Mouse (Mus musculus): ENCODE results near the gene Trpm1. TPM values are rescaled to one million over a fixed set of nuclear protein-coding genes. Genes with fewer than 3 reads are reported as not detected.

The Trpm1 gene
- total RNA-seq, 2 experiments from 2014 or later, result 0.44 to 1.4 TPM

- DNase-seq (ENCODE audit: low spot score in 2 of 2), result no peak
Observed at GRCm38 (mm10) chr7:64163086-64163485, 9.5 kb downstream of the Trpm1 start.

- no peak for DNase-seq (ENCODE audit: low spot score in 2 of 2)
Observed at GRCm38 (mm10) chr7:64163890-64164289, 10.3 kb downstream of the Trpm1 start.

- peak in 1 of 2 experiments; percentile 41 for DNase-seq (ENCODE audit: low spot score in 2 of 2)
Observed at GRCm38 (mm10) chr7:64164997-64165396, 11.4 kb downstream of the Trpm1 start.

- no peak for DNase-seq (ENCODE audit: low spot score in 2 of 2)
Observed at GRCm38 (mm10) chr7:64166025-64166424, 12.4 kb downstream of the Trpm1 start.

GRCm38 (mm10) chr7:64166724-64167123, 13.1 kb downstream of the Trpm1 start:
- no peak for DNase-seq (ENCODE audit: low spot score in 2 of 2)

GRCm38 (mm10) chr7:64179310-64179709, 25.7 kb downstream of the Trpm1 start:
- DNase-seq (ENCODE audit: low spot score in 2 of 2), result no peak

- no peak for DNase-seq (ENCODE audit: low spot score in 2 of 2)
Observed at GRCm38 (mm10) chr7:64185203-64185931, 31.7 kb downstream of the Trpm1 start.

GRCm38 (mm10) chr7:64185932-64186312, 32.3 kb downstream of the Trpm1 start:
- DNase-seq (ENCODE audit: low spot score in 2 of 2), result no peak

GRCm38 (mm10) chr7:64192261-64192943, 38.8 kb downstream of the Trpm1 start:
- DNase-seq (ENCODE audit: low spot score in 2 of 2), result peak; percentile 22 to 35

- no peak for DNase-seq (ENCODE audit: low spot score in 2 of 2)
Observed at GRCm38 (mm10) chr7:64193476-64193875, 39.8 kb downstream of the Trpm1 start.

GRCm38 (mm10) chr7:64196114-64196513, 42.5 kb downstream of the Trpm1 start:
- no peak for DNase-seq (ENCODE audit: low spot score in 2 of 2)

- DNase-seq (ENCODE audit: low spot score in 2 of 2), result no peak
Observed at GRCm38 (mm10) chr7:64208700-64209099, 55.1 kb downstream of the Trpm1 start.

GRCm38 (mm10) chr7:64212870-64213269, 59.2 kb downstream of the Trpm1 start:
- DNase-seq (ENCODE audit: low spot score in 2 of 2), result no peak

GRCm38 (mm10) chr7:64214066-64214465, 60.4 kb downstream of the Trpm1 start:
- no peak for DNase-seq (ENCODE audit: low spot score in 2 of 2)

- DNase-seq (ENCODE audit: low spot score in 2 of 2), result no peak
Observed at GRCm38 (mm10) chr7:64215613-64216012, 62.0 kb downstream of the Trpm1 start.

GRCm38 (mm10) chr7:64217428-64217827, 63.8 kb downstream of the Trpm1 start:
- no peak for DNase-seq (ENCODE audit: low spot score in 2 of 2)

- no peak for DNase-seq (ENCODE audit: low spot score in 2 of 2)
Observed at GRCm38 (mm10) chr7:64219765-64220164, 66.1 kb downstream of the Trpm1 start.

- no peak for DNase-seq (ENCODE audit: low spot score in 2 of 2)
Observed at GRCm38 (mm10) chr7:64223215-64223614, 69.6 kb downstream of the Trpm1 start.

GRCm38 (mm10) chr7:64226339-64227194, 72.9 kb downstream of the Trpm1 start:
- DNase-seq (ENCODE audit: low spot score in 2 of 2), result no peak

- no peak for DNase-seq (ENCODE audit: low spot score in 2 of 2)
Observed at GRCm38 (mm10) chr7:64227586-64227985, 74.0 kb downstream of the Trpm1 start.

- DNase-seq (ENCODE audit: low spot score in 2 of 2), result no peak
Observed at GRCm38 (mm10) chr7:64228300-64228699, 74.7 kb downstream of the Trpm1 start.

- DNase-seq (ENCODE audit: low spot score in 2 of 2), result no peak
Observed at GRCm38 (mm10) chr7:64229911-64230310, 76.3 kb downstream of the Trpm1 start.
